In genomic region chr11:57895497-57895896, GRCm38 (mm10) we compare ENCODE assay signal across 20 mouse cellular contexts.
DNase-seq lines count a peak whose midpoint lies in the region; ATAC-seq and TF ChIP-seq lines count a peak whose summit lies in the region.
"Had no signal": no experiment of that assay in that cellular context is flagged by ENCODE, and none has a peak within 500 bp of the region (broad histone marks: within the 10 kb centered on the region; RNA-seq: fewer than 3 reads in every experiment).

No protein-coding gene starts in this region.

- no peak for TF ChIP-seq POLR2A in heart, adult 2 months (IDR thresholded peaks at IDR 0.05; ENCODE audit: insufficient read depth, low read depth, low read length)
- TF ChIP-seq POLR2A in spleen, adult 2 months (IDR thresholded peaks at IDR 0.05; ENCODE audit: low read depth, low read length): no peak

- TF ChIP-seq EP300 in heart, adult 2 months (IDR thresholded peaks at IDR 0.05; ENCODE audit: insufficient read depth, low read depth, low read length): no peak

- H3K4me3 ChIP-seq in heart, adult 2 months: no peak overlapping the region
- H3K4me3 ChIP-seq in spleen, adult 2 months (ENCODE audit: extremely low read depth, insufficient read depth, insufficient read length): no peak overlapping the region
- H3K4me3 ChIP-seq: gastrocnemius, adult 2 months; heart, embryonic 13.5 days; intestine, embryonic 15.5 days; liver, embryonic 15.5 days; midbrain, embryonic 10.5 days; neural tube, embryonic 12.5 days had no signal

- no peak overlapping the region for H3K27ac ChIP-seq in heart, adult 2 months
- no peak overlapping the region for H3K27ac ChIP-seq in spleen, adult 2 months (ENCODE audit: insufficient read depth, low read length)
- H3K27ac ChIP-seq: gastrocnemius, adult 2 months; heart, embryonic 13.5 days; hindbrain, embryonic 14.5 days; intestine, embryonic 15.5 days; liver, embryonic 15.5 days; midbrain, embryonic 10.5 days; neural tube, embryonic 12.5 days had no signal

- H3K36me3 ChIP-seq in heart, adult 2 months (ENCODE audit: control insufficient read depth, insufficient read depth, low read length): no peaks in the 10 kb centered on the region
- no peaks in the 10 kb centered on the region for H3K36me3 ChIP-seq in spleen, adult 2 months (ENCODE audit: control insufficient read depth, insufficient read depth, low read length)
- H3K36me3 ChIP-seq: heart, embryonic 13.5 days; intestine, embryonic 15.5 days; liver, embryonic 15.5 days; midbrain, embryonic 10.5 days; neural tube, embryonic 12.5 days had no signal

- peak; percentile 70 for DNase-seq in heart, adult 11 months
- DNase-seq in heart, adult 2 months: no peak
- peak; percentile 23 to 26 for DNase-seq in spleen, adult 2 months (ENCODE audit: low read depth in 1 of 2, low spot score in 2 of 2)
- no peak for DNase-seq in spleen, adult 12 weeks (ENCODE audit: low spot score)
- DNase-seq in adrenal gland, postnatal 14 days: no peak
- DNase-seq in right cerebral cortex, postnatal 14 days: no peak
- DNase-seq: adrenal gland, postnatal 10 days; cerebellum, adult 11 months; gastrocnemius, adult 2 months; lung, postnatal 14 days; right cerebral cortex, postnatal 25 days; thymus, postnatal 36 days had no signal

- no peaks in the 10 kb centered on the region for H3K79me2 ChIP-seq in heart, adult 2 months (replicated peaks; ENCODE audit: control insufficient read depth, insufficient read depth, low read length)

- no peak overlapping the region for H3K9ac ChIP-seq in heart, adult 2 months (ENCODE audit: low read depth, low read length)
- H3K9ac ChIP-seq: heart, embryonic 13.5 days; hindbrain, embryonic 14.5 days; intestine, embryonic 15.5 days; liver, embryonic 15.5 days; neural tube, embryonic 12.5 days had no signal

- intact Hi-C loops in heart, adult 2 months (cut with DNase I): no loop called here

- 23% methylated on average over 1 of the region's 1 CpGs for WGBS in heart, adult 2 months
- whole genome bisulfite sequencing in spleen, adult 2 months: 0% methylated on average over 1 of the region's 1 CpGs

- peak; percentile 83 for ATAC-seq in granulocyte monocyte progenitor cell, adult 5-6 weeks (replicated peaks; ENCODE audit: poor library complexity, severe bottlenecking)
- ATAC-seq: activated CD4-positive, CD25-positive, alpha-beta regulatory T cell, adult 4 months; intestine, embryonic 15.5 days had no signal

- TF ChIP-seq CTCF in heart, adult 2 months (IDR thresholded peaks at IDR 0.05): no peak
- TF ChIP-seq CTCF in spleen, adult 2 months (IDR thresholded peaks at IDR 0.05; ENCODE audit: extremely low read depth, insufficient read depth, insufficient read length, insufficient replicate concordance): no peak

- no peaks in the 10 kb centered on the region for H3K27me3 ChIP-seq in heart, adult 2 months (ENCODE audit: control insufficient read depth, insufficient read depth, low read length)
- no peaks in the 10 kb centered on the region for H3K27me3 ChIP-seq in spleen, adult 2 months (ENCODE audit: control insufficient read depth, insufficient read depth, low read length)
- H3K27me3 ChIP-seq: heart, embryonic 13.5 days; intestine, embryonic 15.5 days; liver, embryonic 15.5 days; neural tube, embryonic 12.5 days had no signal

- no peaks in the 10 kb centered on the region for H3K4me1 ChIP-seq in heart, adult 2 months (ENCODE audit: control insufficient read depth, insufficient read depth, low read length)
- peaks cover 5% of the 10 kb centered on the region; the same call in 1 of the 2 replicates for H3K4me1 ChIP-seq in spleen, adult 2 months (ENCODE audit: control insufficient read depth, insufficient read depth, insufficient read length)
- H3K4me1 ChIP-seq: intestine, embryonic 15.5 days; liver, embryonic 15.5 days; midbrain, embryonic 10.5 days; neural tube, embryonic 12.5 days had no signal

Comparison
In these comparisons a context has a peak if more than half of its experiments do, and no peak if none do; other contexts are left out.
1. DNase-seq: peak in heart, adult 11 months (single experiment) and spleen, adult 2 months (2 of 2); none in heart, adult 2 months (0 of 2), spleen, adult 12 weeks (single experiment), adrenal gland, postnatal 14 days (single experiment) and right cerebral cortex, postnatal 14 days (single experiment).